Mouse (Mus musculus) heart, postnatal 0 days (tissue): ENCODE results near the gene Cnn2. TPM values are rescaled to one million over a fixed set of nuclear protein-coding genes. Genes with fewer than 3 reads are reported as not detected.
A peak's percentile ranks its signal among the peaks of the same experiment; 100 is the strongest.

Experiments
- ATAC-seq: fragments of 200-750 bp; cut with Nextera tagmentation; 2 replicates; pipeline ENCODE4 v1.8.0; 2017; ENCODE audit warnings: low read depth, moderate number of reproducible peaks, moderate library complexity; ENCODE audit not compliant: insufficient read depth
- DNase-seq: peaks from one replicate; pipeline ENCODE4 v3.0.0-alpha.2; 2016; ENCODE audit warnings: low spot score
- H3K27ac ChIP-seq: fragments of 300-500 bp; sonication (generic); 2 replicates; pipeline ENCODE4 v1.5.1; 2014; ENCODE audit warnings: low read depth, mild to moderate bottlenecking
- H3K27me3 ChIP-seq: fragments of 300-500 bp; sonication (generic); 2 replicates; pipeline ENCODE4 v1.6.1; 2014; ENCODE audit warnings: low read length, mixed read lengths; ENCODE audit not compliant: control insufficient read depth, insufficient read depth
- H3K36me3 ChIP-seq: fragments of 300-500 bp; sonication (generic); replicated peaks from 2 replicates; pipeline ENCODE4 v1.6.1; 2014; ENCODE audit warnings: low read length, mixed read lengths; ENCODE audit not compliant: control insufficient read depth, insufficient read depth
- H3K4me1 ChIP-seq: fragments of 300-500 bp; sonication (generic); 2 replicates; pipeline ENCODE4 v1.6.1; 2014; ENCODE audit warnings: antibody characterized with exemption; ENCODE audit not compliant: control insufficient read depth, insufficient read depth
- H3K4me2 ChIP-seq: fragments of 300-500 bp; sonication (generic); 2 replicates; pipeline ENCODE4 v1.6.1; 2014; ENCODE audit warnings: low read depth, mild to moderate bottlenecking, low read length, moderate library complexity
- H3K4me3 ChIP-seq: fragments of 300-500 bp; sonication (generic); 2 replicates; pipeline ENCODE4 v1.5.1; 2014; ENCODE audit warnings: low read depth, low read length
- H3K9ac ChIP-seq: fragments of 300-500 bp; sonication (generic); replicated peaks from 2 replicates; pipeline ENCODE4 v1.6.1; 2014; ENCODE audit warnings: low read depth, low read length, mixed read lengths
- H3K9me3 ChIP-seq: fragments of 300-500 bp; sonication (generic); replicated peaks from 2 replicates; pipeline ENCODE4 v1.6.1; 2016; ENCODE audit warnings: low read length; ENCODE audit not compliant: control insufficient read depth
- CTCF ChIP-seq: IDR thresholded peaks from 2 replicates; pipeline ENCODE4 v1.5.1; 2016; ENCODE audit warnings: antibody characterized with exemption, control low read depth, low read depth
- EP300 ChIP-seq: IDR thresholded peaks from 2 replicates; pipeline ENCODE4 v1.6.1; 2016; ENCODE audit warnings: antibody characterized with exemption, low read depth
- WGBS: fragments of 180-500 bp; shearing (Covaris S2); extraction: QIAGEN DNeasy Blood & Tissue Kit; methylation state at CpG from one replicate; pipeline ENCODE4 v1.1.7; 2014; 5-methylcytosine and 5-hydroxymethylcytosine counted together
- polyA plus RNA-seq: library from polyadenylated mRNA; unstranded; fragments of >200 nt; fragmentation: Nextera tagmentation; extraction: Ambion mirVana; gene quantifications from 2 replicates; pipeline ENCODE4 v1.2.1, GENCODE M21; 2015
- total RNA-seq: library from RNA; depleted of rRNA; stranded (reverse); fragments of >200 nt; gene quantifications from 2 replicates; pipeline ENCODE4 v1.2.3, GENCODE M21; 2014; ENCODE audit warnings: low replicate concordance

The Cnn2 gene
- total and polyA plus RNA-seq, 2 experiments from 2014 or later = 142 to 149 TPM

GRCm38 (mm10) chr10:80016511-80016910 lies 28.1 kb downstream of the Cnn2 start, which contains the start of gene Arhgap45:
TSS of gene Arhgap45 (plus strand) at chr10:80016653.
- 0 out of 2 replicates have a peak within 1 kb of the TSS, but pooled peaks have one; percentile 1 for H3K9ac ChIP-seq
- DNase-seq (no peak), ATAC-seq (no peak)
- H3K4me3 ChIP-seq = peak within 1 kb of the TSS; percentile 33; the same call in 1 of the 2 replicates
- H3K9me3 ChIP-seq = no peaks in the 10 kb centered on the region
- 68% methylated on average over 11 of the region's 11 CpGs for WGBS
- H3K27me3 ChIP-seq = peaks cover 22% of the 10 kb centered on the region
- no peak for TF ChIP-seq EP300
- TF ChIP-seq CTCF = no peak
- peak within 1 kb of the TSS; percentile 43; the same call in 1 of the 2 replicates for H3K27ac ChIP-seq
- peaks cover 17% of the 10 kb centered on the region; the same call in 1 of the 2 replicates for H3K36me3 ChIP-seq
- H3K4me2 ChIP-seq = no peak within 1 kb of the TSS; the same call in 1 of the 2 replicates
- no peaks in the 10 kb centered on the region for H3K4me1 ChIP-seq

GRCm38 (mm10) chr10:80016931-80017330 lies 28.5 kb downstream of the Cnn2 start:
- 83% methylated on average over 10 of the region's 10 CpGs for WGBS
- peak overlapping the region; percentile 43; the same call in 1 of the 2 replicates for H3K27ac ChIP-seq
- ATAC-seq = no peak
- H3K9ac ChIP-seq = no peak overlapping the region
- H3K9me3 ChIP-seq = no peaks in the 10 kb centered on the region
- TF ChIP-seq CTCF (no peak), EP300 (no peak)
- no peaks in the 10 kb centered on the region for H3K4me1 ChIP-seq
- H3K4me2 ChIP-seq = no peak overlapping the region; the same call in 1 of the 2 replicates
- H3K4me3 ChIP-seq = peak overlapping the region; percentile 33; the same call in 1 of the 2 replicates
- 0 out of 2 replicates have a peak, but pooled peaks cover 13% of the 10 kb centered on the region for H3K36me3 ChIP-seq
- peaks cover 22% of the 10 kb centered on the region for H3K27me3 ChIP-seq
- no peak for DNase-seq

- TF ChIP-seq CTCF = no peak
- no peak for TF ChIP-seq EP300
- H3K4me2 ChIP-seq = peak overlapping the region; percentile 26; the same call in 1 of the 2 replicates
These were observed 29.0 kb downstream of the Cnn2 start for GRCm38 (mm10) chr10:80017361-80017760.

GRCm38 (mm10) chr10:80017771-80018170 lies 29.4 kb downstream of the Cnn2 start:
- TF ChIP-seq EP300 (no peak), CTCF (no peak)
- WGBS = 79% methylated on average over 14 of the region's 14 CpGs
- 0 out of 2 replicates have a peak, but pooled peaks cover 9% of the 10 kb centered on the region for H3K36me3 ChIP-seq
- no peaks in the 10 kb centered on the region for H3K4me1 ChIP-seq
- H3K4me3 ChIP-seq = peak overlapping the region; percentile 33; the same call in 1 of the 2 replicates
- H3K9ac ChIP-seq = no peak overlapping the region
- peak overlapping the region; percentile 59; the same call in 1 of the 2 replicates for H3K27ac ChIP-seq
- no peaks in the 10 kb centered on the region for H3K9me3 ChIP-seq
- ATAC-seq (no peak), DNase-seq (no peak)
- H3K4me2 ChIP-seq = peak overlapping the region; percentile 26; the same call in 1 of the 2 replicates
- peaks cover 22% of the 10 kb centered on the region for H3K27me3 ChIP-seq

More at GRCm38 (mm10) chr10:80017361-80017760, 29.0 kb downstream of the Cnn2 start:
- H3K27ac ChIP-seq = 0 out of 2 replicates have a peak overlapping the region, but pooled peaks have one; percentile 43
- DNase-seq = no peak
- ATAC-seq = no peak
- no peak overlapping the region for H3K9ac ChIP-seq
- H3K36me3 ChIP-seq = 0 out of 2 replicates have a peak, but pooled peaks cover 10% of the 10 kb centered on the region
- H3K9me3 ChIP-seq = no peaks in the 10 kb centered on the region
- WGBS = 82% methylated on average over 3 of the region's 3 CpGs
- H3K4me3 ChIP-seq = peak overlapping the region; percentile 33; the same call in 1 of the 2 replicates
- no peaks in the 10 kb centered on the region for H3K4me1 ChIP-seq
- peaks cover 22% of the 10 kb centered on the region for H3K27me3 ChIP-seq

GRCm38 (mm10) chr10:80018739-80019297 lies 30.4 kb downstream of the Cnn2 start:
- H3K9ac ChIP-seq = peak overlapping the region; percentile 25; the same call in 1 of the 2 replicates
- peak overlapping the region; percentile 22; the same call in 1 of the 2 replicates for H3K4me3 ChIP-seq
- TF ChIP-seq EP300 = no peak
- no peak for TF ChIP-seq CTCF
- H3K27ac ChIP-seq = peak overlapping the region; percentile 44
- peak overlapping the region; percentile 47 for H3K4me2 ChIP-seq
- WGBS = 4% methylated on average over 15 of the region's 15 CpGs
- no peaks in the 10 kb centered on the region for H3K9me3 ChIP-seq
- no peaks in the 10 kb centered on the region for H3K4me1 ChIP-seq
- ATAC-seq (peak; percentile 29; the same call in 1 of the 2 replicates), DNase-seq (peak; percentile 40)
- H3K36me3 ChIP-seq = 0 out of 2 replicates have a peak, but pooled peaks cover 1% of the 10 kb centered on the region
- peaks cover 14% of the 10 kb centered on the region for H3K27me3 ChIP-seq
